8 mouse cellular contexts compared by ENCODE assay signal in genomic region chr15:94557442-94557841, GRCm38 (mm10). TPM values are rescaled to one million over a fixed set of nuclear protein-coding genes. Genes with fewer than 3 reads are reported as not detected.
DNase-seq lines count a peak whose midpoint lies in the region; ATAC-seq and TF ChIP-seq lines count a peak whose summit lies in the region.

No protein-coding gene starts in this region.

- 30% methylated on average over 7 of the region's 7 CpGs for WGBS in embryonic facial prominence, embryonic 11.5 days
- WGBS in liver, embryonic 12.5 days (ENCODE audit: insufficient replicate concordance): 27% methylated on average over 7 of the region's 7 CpGs
- 21% methylated on average over 7 of the region's 7 CpGs for WGBS in neural tube, embryonic 11.5 days
- WGBS in stomach, postnatal 0 days: 19% methylated on average over 7 of the region's 7 CpGs

- no peak overlapping the region for H3K9ac ChIP-seq in embryonic facial prominence, embryonic 11.5 days (replicated peaks; ENCODE audit: low read length)
- H3K9ac ChIP-seq in liver, embryonic 12.5 days: no peak overlapping the region
- no peak overlapping the region for H3K9ac ChIP-seq in neural tube, embryonic 11.5 days (ENCODE audit: low read length)
- H3K9ac ChIP-seq in stomach, postnatal 0 days (ENCODE audit: low read length): no peak overlapping the region

- TF ChIP-seq EP300 in stomach, postnatal 0 days (optimal IDR thresholded peaks at IDR 0.05): no peak

- H3K4me3 ChIP-seq in embryonic facial prominence, embryonic 11.5 days (ENCODE audit: low read depth, low read length): no peak overlapping the region
- H3K4me3 ChIP-seq in liver, embryonic 12.5 days: no peak overlapping the region
- no peak overlapping the region for H3K4me3 ChIP-seq in neural tube, embryonic 11.5 days (ENCODE audit: low read depth, low read length)
- H3K4me3 ChIP-seq in stomach, postnatal 0 days (ENCODE audit: low read depth, low read length): no peak overlapping the region

- peak; percentile 98 for TF ChIP-seq CTCF in stomach, postnatal 0 days (IDR thresholded peaks at IDR 0.05; ENCODE audit: low read depth)

- no peak overlapping the region for H3K4me2 ChIP-seq in embryonic facial prominence, embryonic 11.5 days (ENCODE audit: low read depth, low read length)
- no peak overlapping the region for H3K4me2 ChIP-seq in liver, embryonic 12.5 days
- no peak overlapping the region for H3K4me2 ChIP-seq in neural tube, embryonic 11.5 days (ENCODE audit: low read depth)
- H3K4me2 ChIP-seq in stomach, postnatal 0 days (replicated peaks; ENCODE audit: low read depth): no peak overlapping the region

- H3K27me3 ChIP-seq in embryonic facial prominence, embryonic 11.5 days (ENCODE audit: control insufficient read depth, insufficient read depth, low read length): no peaks in the 10 kb centered on the region
- H3K27me3 ChIP-seq in liver, embryonic 12.5 days (replicated peaks): no peaks in the 10 kb centered on the region
- H3K27me3 ChIP-seq in neural tube, embryonic 11.5 days (ENCODE audit: control insufficient read depth, insufficient read depth, low read length): no peaks in the 10 kb centered on the region
- no peaks in the 10 kb centered on the region for H3K27me3 ChIP-seq in stomach, postnatal 0 days (ENCODE audit: control insufficient read depth, insufficient read depth, low read length)

- peak; percentile 89 to 91 for DNase-seq in B cell, adult 2 months
- DNase-seq in adrenal gland, postnatal 25 days: peak; percentile 86
- peak; percentile 92 for DNase-seq in embryonic facial prominence, embryonic 11.5 days (ENCODE audit: low spot score)
- peak; percentile 80 for DNase-seq in heart, adult 8-10 months (ENCODE audit: low spot score)
- peak; percentile 86 for DNase-seq in kidney, postnatal 14 days
- DNase-seq in neural tube, embryonic 11.5 days (ENCODE audit: low spot score): peak; percentile 86
- peak; percentile 88 for DNase-seq in stomach, postnatal 0 days (ENCODE audit: low spot score)

- no peaks in the 10 kb centered on the region for H3K4me1 ChIP-seq in embryonic facial prominence, embryonic 11.5 days (ENCODE audit: control insufficient read depth, insufficient read depth, low read length)
- H3K4me1 ChIP-seq in liver, embryonic 12.5 days: no peaks in the 10 kb centered on the region
- H3K4me1 ChIP-seq in neural tube, embryonic 11.5 days (ENCODE audit: control insufficient read depth, insufficient read depth, low read length): no peaks in the 10 kb centered on the region
- no peaks in the 10 kb centered on the region for H3K4me1 ChIP-seq in stomach, postnatal 0 days (replicated peaks; ENCODE audit: control insufficient read depth, insufficient read depth)

- H3K9me3 ChIP-seq in embryonic facial prominence, embryonic 11.5 days (replicated peaks; ENCODE audit: control insufficient read depth, low read length): no peaks in the 10 kb centered on the region
- H3K9me3 ChIP-seq in liver, embryonic 12.5 days (replicated peaks): no peaks in the 10 kb centered on the region
- H3K9me3 ChIP-seq in neural tube, embryonic 11.5 days (ENCODE audit: control insufficient read depth, low read length): no peaks in the 10 kb centered on the region
- H3K9me3 ChIP-seq in stomach, postnatal 0 days (ENCODE audit: control insufficient read depth, low read length): no peaks in the 10 kb centered on the region

- H3K27ac ChIP-seq in embryonic facial prominence, embryonic 11.5 days (replicated peaks; ENCODE audit: low read depth, low read length): no peak overlapping the region
- no peak overlapping the region for H3K27ac ChIP-seq in liver, embryonic 12.5 days
- no peak overlapping the region for H3K27ac ChIP-seq in neural tube, embryonic 11.5 days (ENCODE audit: low read depth, low read length)
- H3K27ac ChIP-seq in stomach, postnatal 0 days (replicated peaks): no peak overlapping the region

- H3K36me3 ChIP-seq in embryonic facial prominence, embryonic 11.5 days (replicated peaks; ENCODE audit: control insufficient read depth, insufficient read depth, low read depth, low read length): no peaks in the 10 kb centered on the region
- H3K36me3 ChIP-seq in liver, embryonic 12.5 days: peaks cover 12% of the 10 kb centered on the region; the same call in 1 of the 2 replicates
- no peaks in the 10 kb centered on the region for H3K36me3 ChIP-seq in neural tube, embryonic 11.5 days (ENCODE audit: control insufficient read depth, insufficient read depth, low read length)
- H3K36me3 ChIP-seq in stomach, postnatal 0 days (ENCODE audit: control insufficient read depth, insufficient read depth, low read length): peaks cover 5% of the 10 kb centered on the region; the same call in 1 of the 2 replicates

- ATAC-seq in embryonic facial prominence, embryonic 11.5 days (replicated peaks; ENCODE audit: insufficient number of reproducible peaks, low FRiP score, low TSS enrichment, low read depth): peak; percentile 73; the same call in 1 of the 2 replicates
- peak; percentile 61; the same call in 1 of the 2 replicates for ATAC-seq in liver, embryonic 12.5 days
- ATAC-seq in neural tube, embryonic 11.5 days (ENCODE audit: insufficient read depth, low FRiP score, low TSS enrichment): peak; percentile 81
- peak; percentile 86 for ATAC-seq in stomach, postnatal 0 days (ENCODE audit: low FRiP score, low TSS enrichment)

RNA-seq across cellular contexts. Expression of gene Irak4, which starts 14.0 kb away (rescaled TPM):
- total RNA-seq in adrenal gland, postnatal 25 days (2021): 14.4 and 18.5 TPM in 2 replicates
- polyA plus RNA-seq in embryonic facial prominence, embryonic 11.5 days (2014; fragmentation: Nextera tagmentation; extraction: Ambion mirVana): 2.1 and 2.9 TPM in 2 replicates
- 1 to 10 TPM; 4.6 to 7.5 (median 5.3) TPM for total RNA-seq in heart, adult 8-10 months (2022)
- polyA plus RNA-seq in liver, embryonic 12.5 days (2016; fragmentation: Nextera tagmentation; extraction: Ambion mirVana): 4.3 and 4.6 TPM in 2 replicates
- polyA plus RNA-seq in neural tube, embryonic 11.5 days (2014; fragmentation: Nextera tagmentation; extraction: Ambion mirVana): 2.6 and 3.4 TPM in 2 replicates
- polyA plus RNA-seq in stomach, postnatal 0 days (2015; fragmentation: Nextera tagmentation; extraction: Ambion mirVana): 9.2 and 9.4 TPM in 2 replicates

RNA-seq across cellular contexts. Expression of gene Pus7l, which starts 14.1 kb away (rescaled TPM):
- total RNA-seq in adrenal gland, postnatal 25 days (2021): 5.0 and 6.0 TPM in 2 replicates
- polyA plus RNA-seq in embryonic facial prominence, embryonic 11.5 days (2014; fragmentation: Nextera tagmentation; extraction: Ambion mirVana): 11.5 and 12.0 TPM in 2 replicates
- total RNA-seq in heart, adult 8-10 months (2022): 1 to 10 TPM; 1.7 to 2.5 (median 2.1) TPM
- polyA plus RNA-seq in liver, embryonic 12.5 days (2016; fragmentation: Nextera tagmentation; extraction: Ambion mirVana): 7.7 and 8.0 TPM in 2 replicates
- polyA plus RNA-seq in neural tube, embryonic 11.5 days (2014; fragmentation: Nextera tagmentation; extraction: Ambion mirVana): 10.9 and 11.9 TPM in 2 replicates
- 3.5 and 3.6 TPM in 2 replicates for polyA plus RNA-seq in stomach, postnatal 0 days (2015; fragmentation: Nextera tagmentation; extraction: Ambion mirVana)

RNA-seq across cellular contexts. Expression of gene Twf1, which starts 32.2 kb away (rescaled TPM):
- 91.6 and 105 TPM in 2 replicates for total RNA-seq in adrenal gland, postnatal 25 days (2021)
- 79.8 and 80.3 TPM in 2 replicates for polyA plus RNA-seq in embryonic facial prominence, embryonic 11.5 days (2014; fragmentation: Nextera tagmentation; extraction: Ambion mirVana)
- total RNA-seq in heart, adult 8-10 months (2022): 10 to 100 TPM; 12.5 to 19.9 (median 13.7) TPM
- polyA plus RNA-seq in liver, embryonic 12.5 days (2016; fragmentation: Nextera tagmentation; extraction: Ambion mirVana): 31.4 and 35.2 TPM in 2 replicates
- polyA plus RNA-seq in neural tube, embryonic 11.5 days (2014; fragmentation: Nextera tagmentation; extraction: Ambion mirVana): 106 and 107 TPM in 2 replicates
- 87.8 and 92.4 TPM in 2 replicates for polyA plus RNA-seq in stomach, postnatal 0 days (2015; fragmentation: Nextera tagmentation; extraction: Ambion mirVana)
